8 mouse cellular contexts compared by ENCODE assay signal in the genomic region with DNA sequence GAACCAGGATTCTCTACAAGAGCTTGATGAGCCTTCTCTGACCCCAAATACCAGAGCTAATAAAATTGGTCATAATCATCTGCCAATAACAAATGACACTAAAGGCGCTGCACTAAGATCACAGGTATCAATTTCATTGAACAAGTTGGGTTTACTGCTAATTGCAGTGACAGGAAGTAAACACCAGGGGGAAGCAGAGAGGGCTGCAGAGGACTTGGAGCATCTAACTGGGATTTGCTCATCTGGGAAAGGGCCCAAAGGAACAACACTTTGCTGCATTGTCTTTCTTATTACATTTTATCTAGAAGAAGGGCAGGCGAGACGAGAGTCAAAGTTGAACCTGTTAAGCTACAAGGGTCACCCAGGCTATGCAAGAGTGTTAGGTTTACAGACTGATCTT. TPM values are rescaled to one million over a fixed set of nuclear protein-coding genes. Genes with fewer than 3 reads are reported as not detected.
A peak's percentile ranks its signal among the peaks of the same experiment; 100 is the strongest.
DNase-seq lines count a peak whose midpoint lies in the region; ATAC-seq and TF ChIP-seq lines count a peak whose summit lies in the region.

No protein-coding gene starts in this region.

- H3K27me3 ChIP-seq in lung, postnatal 0 days (replicated peaks; ENCODE audit: insufficient read depth, low read length), result no peaks in the 10 kb centered on the region

- peak; percentile 64 for TF ChIP-seq CTCF in bone marrow, adult 2 months (IDR thresholded peaks at IDR 0.05; ENCODE audit: control insufficient read depth, insufficient read depth, low read length)
- TF ChIP-seq CTCF in embryonic fibroblast, embryonic 13.5 days (IDR thresholded peaks at IDR 0.05; ENCODE audit: borderline replicate concordance, insufficient read depth, low read length), result peak; percentile 37; the same call in 1 of the 2 replicates
- TF ChIP-seq CTCF in lung, postnatal 0 days (IDR thresholded peaks at IDR 0.05), result peak; percentile 96

- H3K4me1 ChIP-seq in bone marrow, adult 2 months (ENCODE audit: control insufficient read depth, insufficient read depth, low read length), result peaks cover 2% of the 10 kb centered on the region
- H3K4me1 ChIP-seq in embryonic fibroblast, embryonic 13.5 days (ENCODE audit: control insufficient read depth, insufficient read depth, low read length), result no peaks in the 10 kb centered on the region
- no peaks in the 10 kb centered on the region for H3K4me1 ChIP-seq in lung, postnatal 0 days (ENCODE audit: insufficient read depth, low read depth, low read length)

- TF ChIP-seq EP300 in lung, postnatal 0 days (IDR thresholded peaks at IDR 0.05), result no peak

- no peaks in the 10 kb centered on the region for H3K9me3 ChIP-seq in lung, postnatal 0 days (ENCODE audit: low read length)

- peak; percentile 13 for DNase-seq in cerebellum, adult 11 months
- DNase-seq in CD4-positive helper T cell, adult 2 months (ENCODE audit: low read depth, low spot score), result peak; percentile 56
- peak; percentile 60 to 70 for DNase-seq in kidney, postnatal 36 days
- DNase-seq in lung, postnatal 0 days (ENCODE audit: low spot score), result peak; percentile 85
- DNase-seq in spleen, adult 12 weeks (ENCODE audit: low spot score), result peak; percentile 50

- no peak for ATAC-seq in cerebellum, adult (ENCODE audit: insufficient number of reproducible peaks, low FRiP score, low TSS enrichment)
- no peak for ATAC-seq in lung, postnatal 0 days

- H3K27ac ChIP-seq in bone marrow, adult 2 months (ENCODE audit: control insufficient read depth, insufficient read depth, low read depth, low read length, poor library complexity), result no peak overlapping the region
- no peak overlapping the region for H3K27ac ChIP-seq in embryonic fibroblast, embryonic 13.5 days (ENCODE audit: insufficient read depth, low read length)
- no peak overlapping the region for H3K27ac ChIP-seq in lung, postnatal 0 days (ENCODE audit: low read length)

- TF ChIP-seq POLR2A in bone marrow, adult 2 months (IDR thresholded peaks at IDR 0.05; ENCODE audit: borderline replicate concordance, control insufficient read depth, low read depth, low read length), result no peak
- no peak for TF ChIP-seq POLR2A in embryonic fibroblast, embryonic 13.5 days (IDR thresholded peaks at IDR 0.05; ENCODE audit: low read depth, low read length)

- no peak overlapping the region for H3K9ac ChIP-seq in lung, postnatal 0 days (replicated peaks; ENCODE audit: low read depth)

- peaks cover 14% of the 10 kb centered on the region; the same call in 1 of the 2 replicates for H3K36me3 ChIP-seq in lung, postnatal 0 days (ENCODE audit: insufficient read depth, low read length)

- no peak overlapping the region for H3K4me3 ChIP-seq in bone marrow, adult 2 months (replicated peaks; ENCODE audit: control insufficient read depth, low read depth, low read length)
- no peak overlapping the region for H3K4me3 ChIP-seq in embryonic fibroblast, embryonic 13.5 days (ENCODE audit: insufficient read depth, low read length)
- H3K4me3 ChIP-seq in lung, postnatal 0 days (ENCODE audit: low read depth, low read length), result no peak overlapping the region

- H3K4me2 ChIP-seq in lung, postnatal 0 days (replicated peaks; ENCODE audit: low read depth, low read length), result no peak overlapping the region

- WGBS in bone marrow, adult 2 months, result 72% methylated on average over 3 of the region's 3 CpGs
- 59% methylated on average over 3 of the region's 3 CpGs for WGBS in lung, postnatal 0 days

RNA-seq across cellular contexts. Expression of a gene that starts 43.7 kb away (rescaled TPM):
- polyA plus RNA-seq in bone marrow, adult 2 months (2011; ENCODE audit: insufficient read depth, insufficient read length, low replicate concordance, missing spikeins), result 0.77 TPM in 1 of 2 replicates, not detected in the other
- not detected in 2 replicates for polyA plus RNA-seq in embryonic fibroblast, embryonic 13.5 days (2011; ENCODE audit: insufficient read length, low read depth, missing spikeins)
- polyA plus RNA-seq in lung, postnatal 0 days (2015; fragmentation: Nextera tagmentation; extraction: Ambion mirVana), result 0.08 and 0.15 TPM in 2 replicates

RNA-seq across cellular contexts. Expression of a gene that starts 57.0 kb away (rescaled TPM):
- 19.5 and 23.6 TPM in 2 replicates for polyA plus RNA-seq in bone marrow, adult 2 months (2011; ENCODE audit: insufficient read depth, insufficient read length, low replicate concordance, missing spikeins)
- 95.1 and 117 TPM in 2 replicates for polyA plus RNA-seq in embryonic fibroblast, embryonic 13.5 days (2011; ENCODE audit: insufficient read length, low read depth, missing spikeins)
- 32.6 and 34.3 TPM in 2 replicates for polyA plus RNA-seq in lung, postnatal 0 days (2015; fragmentation: Nextera tagmentation; extraction: Ambion mirVana)

RNA-seq across cellular contexts. Expression of a gene that starts 57.1 kb away (rescaled TPM):
- 18.1 and 24.7 TPM in 2 replicates for polyA plus RNA-seq in bone marrow, adult 2 months (2011; ENCODE audit: insufficient read depth, insufficient read length, low replicate concordance, missing spikeins)
- polyA plus RNA-seq in embryonic fibroblast, embryonic 13.5 days (2011; ENCODE audit: insufficient read length, low read depth, missing spikeins), result 16.2 and 24.4 TPM in 2 replicates
- 7.5 and 9.2 TPM in 2 replicates for polyA plus RNA-seq in lung, postnatal 0 days (2015; fragmentation: Nextera tagmentation; extraction: Ambion mirVana)

Comparison
In these comparisons a context has a peak if more than half of its experiments do, and no peak if none do; other contexts are left out.
1. DNase-seq: peak in every context shown above with its lines; median percentile 85 in lung, postnatal 0 days; 65 in kidney, postnatal 36 days; 56 in CD4-positive helper T cell, adult 2 months; 50 in spleen, adult 12 weeks; 13 in cerebellum, adult 11 months.
2. CTCF ChIP-seq: peak in every context shown above with its lines; median percentile 96 in lung, postnatal 0 days; 64 in bone marrow, adult 2 months; 37 in embryonic fibroblast, embryonic 13.5 days.